Mouse (Mus musculus): Measurements from ENCODE around the gene Gpr162.

DNA sequence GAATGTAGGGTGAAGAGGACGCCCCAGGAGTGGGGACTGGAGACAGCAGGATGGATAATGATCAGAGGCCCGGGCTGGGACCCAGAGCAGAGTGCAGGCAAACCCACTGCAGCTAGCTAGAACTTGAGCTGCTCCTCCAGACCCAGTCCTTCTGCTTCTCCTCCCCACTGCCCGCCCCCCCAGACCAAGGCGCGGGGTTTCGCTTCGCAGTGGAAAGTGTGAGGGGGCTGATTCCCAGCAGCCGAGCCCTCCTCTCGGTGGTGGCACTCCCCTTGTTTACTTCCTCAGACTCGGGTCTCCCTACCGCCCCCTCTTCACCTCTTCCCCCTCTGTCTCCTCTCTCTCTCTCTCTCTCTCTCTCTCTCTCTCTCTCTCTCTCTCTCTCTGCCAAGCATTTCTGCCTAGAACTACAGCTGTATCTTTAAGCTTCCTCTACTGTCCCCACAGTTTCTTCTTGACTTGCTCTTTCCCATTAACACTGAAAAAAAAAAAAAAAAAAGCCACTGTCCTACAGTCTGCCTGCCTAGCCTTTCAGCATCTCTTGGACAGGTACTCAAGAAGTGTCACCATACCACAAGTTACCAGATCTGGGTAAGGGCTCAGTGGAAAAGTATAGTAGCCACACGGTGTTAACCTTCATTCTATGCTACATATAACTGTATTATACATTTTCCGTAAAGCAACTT lies 47.9 kb upstream of the Gpr162 start, which contains the start of gene Lag3:
- no peak for TF ChIP-seq GATA1 (IDR thresholded peaks at IDR 0.05; ENCODE audit: low read length)
- TF ChIP-seq TAL1 (IDR thresholded peaks at IDR 0.05; ENCODE audit: low read length), result no peak
